Mouse (Mus musculus): Measurements from ENCODE around the gene Cyp2a4.
"Not testable (repeated sequence)": the region's sequence is repeated elsewhere in the genome, so short reads cannot be mapped to it uniquely, and the experiment has no call there.

Gene Cyp2a4

DNA sequence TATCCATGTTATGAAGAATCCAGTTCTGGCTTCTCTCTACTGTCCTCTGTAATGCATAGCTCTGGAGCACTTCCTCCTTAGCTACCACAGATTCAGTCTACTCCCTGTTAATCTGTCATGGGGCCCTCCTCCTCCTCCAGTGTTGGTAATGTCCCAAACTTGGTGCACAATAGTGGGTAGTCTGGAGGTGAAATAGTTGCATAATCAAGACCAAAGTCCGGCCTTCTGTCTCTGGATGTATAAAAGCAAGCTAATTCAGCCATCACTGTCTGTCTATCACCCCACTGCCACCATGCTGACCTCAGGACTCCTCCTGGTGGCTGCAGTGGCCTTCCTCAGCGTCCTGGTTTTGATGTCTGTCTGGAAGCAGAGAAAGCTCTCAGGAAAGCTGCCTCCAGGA lies at the start of gene Cyp2a4:
Gene Cyp2a4, plus strand, starts transcription at position 244 of the 400 bp plus-strand sequence.
- not testable (repeated sequence) for DNase-seq

GRCm38 (mm10) chr7:26260034-26260433 lies 46.9 kb upstream of the Cyp2a4 start, which contains the start of gene Vmn1r184:
Vmn1r184 (plus strand) TSS chr7:26260334.
- not testable (repeated sequence) for DNase-seq

DNA sequence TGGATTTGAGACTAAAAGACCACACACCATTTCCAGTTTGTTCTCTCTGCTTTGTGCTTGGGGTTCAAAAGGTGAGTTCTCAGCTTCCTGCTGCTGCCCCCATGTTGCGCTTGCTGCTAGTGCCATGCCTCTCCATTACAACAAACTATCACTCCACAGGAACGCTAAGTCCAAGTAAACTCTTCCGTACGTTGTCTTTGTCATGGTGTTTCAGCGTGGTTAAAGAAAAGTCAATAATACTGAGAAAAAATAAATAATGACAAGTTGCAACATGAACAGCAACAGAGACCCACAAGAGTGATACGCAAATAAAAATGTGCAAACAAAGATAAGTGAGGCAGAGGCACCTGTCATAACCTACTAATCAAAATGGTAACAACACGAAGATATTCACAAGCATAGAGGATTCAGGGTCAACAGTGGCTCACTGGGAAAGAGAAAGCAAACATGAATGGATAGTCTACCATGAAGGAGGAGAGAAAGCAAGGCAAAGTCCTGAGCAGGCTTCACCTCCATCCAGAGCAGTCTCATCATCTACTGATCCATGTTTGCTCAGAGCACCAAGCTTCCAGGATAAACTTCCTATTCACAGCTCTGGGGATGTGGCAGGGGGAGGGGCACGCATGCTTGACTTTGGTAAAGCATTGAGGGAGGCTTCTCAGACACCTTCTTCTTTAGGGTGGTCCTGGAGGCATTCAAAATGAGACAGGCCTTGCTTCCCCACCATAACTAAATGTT lies 3.4 kb upstream of the Cyp2a4 start:
- not testable (repeated sequence) for DNase-seq

DNA sequence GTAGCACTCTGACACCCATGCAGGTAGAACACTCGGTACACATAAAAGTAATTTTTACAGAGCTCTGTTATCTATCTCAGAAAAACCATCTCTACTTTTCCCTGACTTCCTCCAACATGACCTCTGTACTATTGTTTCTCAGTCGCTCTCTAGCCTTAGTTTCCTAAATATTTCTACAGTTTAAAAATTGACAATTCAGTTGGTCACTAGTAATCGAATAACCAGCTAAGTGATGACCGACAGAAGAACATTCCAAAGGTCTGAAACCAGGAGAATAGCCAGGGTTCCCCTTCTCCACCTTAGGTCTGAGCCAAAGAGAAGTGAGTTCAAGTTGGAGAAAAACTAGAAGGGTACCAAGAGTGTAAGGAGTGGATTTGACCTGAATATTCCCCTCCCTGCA lies 4.8 kb downstream of the Cyp2a4 start:
- DNase-seq = not testable (repeated sequence)

GRCm38 (mm10) chr7:26315194-26315593 lies 8.2 kb downstream of the Cyp2a4 start:
- not testable (repeated sequence) for DNase-seq

GRCm38 (mm10) chr7:26315809-26316208 lies 8.8 kb downstream of the Cyp2a4 start:
- not testable (repeated sequence) for DNase-seq

- DNase-seq = not testable (repeated sequence)
These were observed 13.4 kb downstream of the Cyp2a4 start for GRCm38 (mm10) chr7:26320361-26320760.

DNA sequence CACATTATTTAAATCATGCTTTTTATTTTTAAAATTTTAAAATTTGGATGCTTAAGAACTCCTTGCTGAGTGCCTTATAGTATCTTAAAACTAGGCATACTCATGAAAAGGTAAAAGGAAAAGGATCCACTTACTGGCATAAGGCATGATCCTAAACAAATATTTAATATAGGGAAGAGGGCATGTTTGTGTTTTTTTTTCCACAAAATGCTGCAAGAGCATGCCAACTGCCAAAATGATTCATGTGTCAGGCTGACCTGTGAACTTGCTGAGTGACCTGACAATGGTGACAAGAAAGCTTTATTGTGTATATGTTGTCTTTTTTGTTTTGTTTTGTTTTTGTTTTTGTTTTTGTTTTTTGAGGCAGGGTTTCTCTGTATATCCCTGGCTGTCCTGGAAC lies 43.2 kb downstream of the Cyp2a4 start:
- not testable (repeated sequence) for DNase-seq

DNA sequence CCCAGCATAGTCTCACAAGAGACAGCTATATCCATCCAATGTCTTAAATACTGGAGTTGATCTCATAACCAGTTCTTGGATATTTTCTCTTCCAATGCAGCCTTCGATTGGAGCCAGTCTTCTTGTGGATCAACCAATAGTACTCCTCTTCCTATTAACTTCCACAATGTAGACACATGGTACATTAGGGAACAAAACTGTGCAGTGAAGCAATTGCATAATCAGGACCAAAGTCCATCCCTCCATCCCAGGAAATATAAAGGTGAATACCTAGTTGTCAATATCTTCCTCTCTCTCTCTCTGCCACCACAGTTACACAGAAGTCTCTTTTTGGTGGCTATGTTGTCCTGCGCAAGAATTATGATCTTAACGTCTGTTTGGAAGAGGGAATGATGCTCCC lies 45.3 kb downstream of the Cyp2a4 start:
- not testable (repeated sequence) for DNase-seq

DNA sequence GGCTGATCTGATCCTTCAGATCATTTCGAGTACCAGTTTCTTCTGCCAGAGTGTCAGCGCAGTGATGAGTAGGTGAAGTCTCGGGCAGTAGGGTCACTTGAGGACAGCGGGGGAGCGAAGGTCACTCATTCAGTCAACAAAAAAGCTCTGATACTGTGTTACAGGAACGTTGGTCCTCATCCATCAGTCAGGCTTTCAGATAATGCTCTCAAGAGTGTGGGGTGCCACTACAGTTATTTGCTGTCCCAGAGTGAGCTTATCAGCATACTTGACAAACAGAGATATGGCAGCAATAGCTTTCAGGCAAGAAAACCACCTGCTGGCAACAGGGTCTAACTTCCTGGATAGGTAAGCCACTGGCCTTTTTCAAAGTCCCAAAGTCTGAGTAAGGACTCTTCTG lies 49.8 kb downstream of the Cyp2a4 start:
- not testable (repeated sequence) for DNase-seq

Data from cerebellum, adult 11 months (tissue).